Mouse (Mus musculus) limb, embryonic 11.5 days (tissue): Measurements from ENCODE around the gene Tmem145. TPM values are rescaled to one million over a fixed set of nuclear protein-coding genes. Genes with fewer than 3 reads are reported as not detected.
A peak's percentile ranks its signal among the peaks of the same experiment; 100 is the strongest.

Experiments used
- ATAC-seq: fragments of 200-750 bp; cut with Nextera tagmentation; 2 replicates; pipeline ENCODE4 v1.8.0; 2017; ENCODE audit warnings: low read depth; ENCODE audit not compliant: insufficient number of reproducible peaks, low FRiP score, low TSS enrichment
- DNase-seq: peaks from one replicate; pipeline ENCODE4 v3.0.0-alpha.2; 2015; ENCODE audit warnings: low spot score
- H3K27ac ChIP-seq: fragments of 300-500 bp; sonication (generic); replicated peaks from 2 replicates; pipeline ENCODE4 v1.5.1; 2014; ENCODE audit warnings: low read depth, mild to moderate bottlenecking, low read length
- H3K27me3 ChIP-seq: fragments of 300-500 bp; sonication (generic); 2 replicates; pipeline ENCODE4 v1.6.1; 2014; ENCODE audit warnings: mild to moderate bottlenecking, low read length, mixed read lengths; ENCODE audit not compliant: control insufficient read depth, insufficient read depth
- H3K36me3 ChIP-seq: fragments of 300-500 bp; sonication (generic); 2 replicates; pipeline ENCODE4 v1.6.1; 2014; ENCODE audit warnings: mild to moderate bottlenecking, low read length, moderate library complexity, mixed read lengths; ENCODE audit not compliant: control insufficient read depth, insufficient read depth
- H3K4me1 ChIP-seq: fragments of 300-500 bp; sonication (generic); 2 replicates; pipeline ENCODE4 v1.6.1; 2014; ENCODE audit warnings: low read length, mixed read lengths; ENCODE audit not compliant: control insufficient read depth, insufficient read depth
- H3K4me2 ChIP-seq: fragments of 300-500 bp; sonication (generic); 2 replicates; pipeline ENCODE4 v1.6.1; 2014; ENCODE audit warnings: low read depth, mild to moderate bottlenecking, moderate library complexity; ENCODE audit not compliant: severe bottlenecking
- H3K4me3 ChIP-seq: fragments of 300-500 bp; sonication (generic); 2 replicates; pipeline ENCODE4 v1.5.1; 2014; ENCODE audit warnings: low read depth, low read length
- H3K9ac ChIP-seq: fragments of 300-500 bp; sonication (generic); 2 replicates; pipeline ENCODE4 v1.6.1; 2014; ENCODE audit warnings: mild to moderate bottlenecking, low read length
- H3K9me3 ChIP-seq: fragments of 300-500 bp; sonication (generic); 2 replicates; pipeline ENCODE4 v1.6.1; 2016; ENCODE audit warnings: low read length; ENCODE audit not compliant: control insufficient read depth
- WGBS: fragments of 180-500 bp; shearing (Covaris S2); extraction: QIAGEN DNeasy Blood & Tissue Kit; methylation state at CpG from one replicate; pipeline ENCODE4 v1.1.7; 2014; 5-methylcytosine and 5-hydroxymethylcytosine counted together
- polyA plus RNA-seq: library from polyadenylated mRNA; unstranded; fragments of >200 nt; fragmentation: Nextera tagmentation; extraction: Ambion mirVana; gene quantifications from 2 replicates; pipeline ENCODE4 v1.2.1, GENCODE M21; 2014

The Tmem145 gene
- polyA plus RNA-seq, 1 experiment from 2014 or later: 0.33 TPM

DNA sequence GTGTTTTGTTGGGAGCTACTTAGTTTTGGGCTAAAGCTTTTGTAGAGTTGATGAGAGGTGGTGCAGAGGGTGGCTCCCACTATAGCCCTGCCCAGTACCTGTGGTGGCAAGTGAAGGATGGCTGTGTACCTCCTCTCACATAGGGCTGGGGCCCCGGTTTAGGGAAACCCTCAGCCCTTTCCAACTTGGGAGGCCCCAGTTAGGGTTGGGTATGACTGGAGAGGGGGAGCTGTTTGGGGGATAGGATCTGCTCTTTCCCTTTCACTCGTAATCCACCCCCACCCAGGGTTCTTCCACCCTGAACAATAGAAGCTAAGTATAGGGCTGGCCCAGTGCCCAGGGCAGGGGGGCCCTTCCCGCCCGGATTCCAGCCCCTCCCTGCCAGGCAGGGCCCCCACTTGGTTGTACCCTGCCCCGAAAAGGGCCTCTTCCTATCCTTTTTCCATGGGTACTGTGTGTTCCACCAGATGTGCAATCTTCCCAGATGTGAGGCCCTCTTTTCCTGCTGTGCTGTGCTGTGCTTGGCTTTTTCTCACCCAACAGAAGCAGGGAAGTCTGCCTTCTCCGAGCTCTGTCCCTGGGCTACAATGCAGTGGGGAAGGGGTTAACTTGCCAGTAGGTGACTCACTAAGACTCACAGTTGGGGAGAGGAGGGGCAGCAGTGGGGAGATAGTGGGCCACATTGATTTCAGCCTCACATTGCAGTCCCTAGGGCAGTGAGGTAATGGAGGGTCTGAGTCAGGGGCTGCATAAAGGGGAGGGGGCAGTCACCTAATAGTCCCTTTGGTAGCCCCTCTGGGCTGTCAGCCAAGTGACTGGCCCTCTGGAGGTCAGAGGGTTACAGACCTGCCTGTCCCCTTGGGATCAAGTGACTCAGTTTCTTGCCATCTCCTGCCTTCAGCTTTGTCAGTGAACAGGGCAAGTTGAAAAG lies 25.8 kb upstream of the Tmem145 start:
- peak; percentile 17 for ATAC-seq
- peak overlapping the region; percentile 88 for H3K4me2 ChIP-seq

DNA sequence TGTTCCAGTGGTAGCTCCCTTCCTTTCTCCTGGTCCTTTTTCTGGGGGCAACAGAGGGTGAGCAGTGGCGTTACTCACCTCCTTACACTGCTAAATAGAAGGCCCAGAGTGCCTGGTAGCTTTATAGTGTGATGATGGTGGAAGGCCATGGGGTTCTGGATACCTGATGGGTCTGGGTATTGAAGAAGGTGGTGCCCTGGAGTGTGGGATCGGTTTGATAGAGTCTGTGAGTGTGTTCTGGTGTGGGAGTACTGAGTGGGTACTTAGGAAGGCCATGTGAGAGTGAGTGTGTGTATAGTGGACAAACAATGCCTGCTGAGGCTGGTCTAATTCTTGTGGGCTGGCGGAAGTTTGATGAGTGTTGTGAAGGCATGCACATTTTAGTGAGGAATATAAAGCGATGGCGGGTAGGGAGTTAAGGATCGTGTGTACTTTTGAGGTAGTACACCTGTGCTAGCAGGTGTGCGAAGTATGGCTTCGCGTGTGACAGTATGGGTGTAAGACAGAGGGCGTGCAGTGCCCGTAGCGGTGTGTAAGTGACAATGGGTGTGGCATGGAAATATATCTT lies 24.7 kb upstream of the Tmem145 start:
- peak overlapping the region; percentile 2; the same call in 1 of the 2 replicates for H3K9ac ChIP-seq
- peak overlapping the region; percentile 79 for H3K4me3 ChIP-seq
- peaks cover 6% of the 10 kb centered on the region for H3K36me3 ChIP-seq
- peaks cover 43% of the 10 kb centered on the region for H3K4me1 ChIP-seq
- H3K4me2 ChIP-seq: peak overlapping the region; percentile 88
- H3K9me3 ChIP-seq: no peaks in the 10 kb centered on the region
- DNase-seq: no peak
- no peak for ATAC-seq
- H3K27ac ChIP-seq: peak overlapping the region; percentile 97
- 25% methylated on average over 12 of the region's 12 CpGs for WGBS
- no peaks in the 10 kb centered on the region for H3K27me3 ChIP-seq

More for the DNA sequence above, 25.8 kb upstream of the Tmem145 start:
- H3K4me3 ChIP-seq: peak overlapping the region; percentile 56
- H3K27ac ChIP-seq: peak overlapping the region; percentile 97
- H3K9ac ChIP-seq: peak overlapping the region; percentile 79
- no peaks in the 10 kb centered on the region for H3K9me3 ChIP-seq
- H3K4me1 ChIP-seq: peaks cover 50% of the 10 kb centered on the region
- no peaks in the 10 kb centered on the region for H3K36me3 ChIP-seq
- DNase-seq: peak; percentile 66
- H3K27me3 ChIP-seq: no peaks in the 10 kb centered on the region
- 5% methylated on average over 5 of the region's 6 CpGs for WGBS

- WGBS: under 1% methylated on average over 69 of the region's 108 CpGs
- no peaks in the 10 kb centered on the region for H3K27me3 ChIP-seq
Measured at GRCm38 (mm10) chr7:25281734-25282601, 23.9 kb upstream of the Tmem145 start.

GRCm38 (mm10) chr7:25282731-25283211 lies 23.1 kb upstream of the Tmem145 start:
- peak overlapping the region; percentile 81 for H3K9ac ChIP-seq

More at GRCm38 (mm10) chr7:25281734-25282601, 23.9 kb upstream of the Tmem145 start:
- Histone ChIP-seq H3K4me2 (peak overlapping the region; percentile 88), H3K4me1 (peaks cover 43% of the 10 kb centered on the region), H3K27ac (peak overlapping the region; percentile 97), H3K4me3 (peak overlapping the region; percentile 79), H3K9me3 (no peaks in the 10 kb centered on the region), H3K36me3 (peaks cover 9% of the 10 kb centered on the region), H3K9ac (peak overlapping the region; percentile 81)
- DNase-seq: peak; percentile 97
- peak; percentile 74 for ATAC-seq

GRCm38 (mm10) chr7:25283637-25284036 lies 22.3 kb upstream of the Tmem145 start:
- no peaks in the 10 kb centered on the region for H3K27me3 ChIP-seq
- H3K27ac ChIP-seq: no peak overlapping the region
- H3K4me2 ChIP-seq: peak overlapping the region; percentile 88
- WGBS: 21% methylated on average over 5 of the region's 5 CpGs
- no peak for DNase-seq
- H3K9me3 ChIP-seq: no peaks in the 10 kb centered on the region
- H3K36me3 ChIP-seq: peaks cover 25% of the 10 kb centered on the region
- H3K9ac ChIP-seq: peak overlapping the region; percentile 81
- peak overlapping the region; percentile 79 for H3K4me3 ChIP-seq
- peaks cover 36% of the 10 kb centered on the region for H3K4me1 ChIP-seq
- ATAC-seq: no peak

More at GRCm38 (mm10) chr7:25282731-25283211, 23.1 kb upstream of the Tmem145 start:
- ATAC-seq: peak; percentile 4; the same call in 1 of the 2 replicates
- Histone ChIP-seq H3K27me3 (no peaks in the 10 kb centered on the region), H3K27ac (peak overlapping the region; percentile 94), H3K4me2 (peak overlapping the region; percentile 88), H3K4me3 (peak overlapping the region; percentile 79), H3K4me1 (peaks cover 38% of the 10 kb centered on the region), H3K9me3 (no peaks in the 10 kb centered on the region), H3K36me3 (peaks cover 16% of the 10 kb centered on the region)
- DNase-seq: peak; percentile 70
- under 1% methylated on average over 32 of the region's 36 CpGs for WGBS

DNA sequence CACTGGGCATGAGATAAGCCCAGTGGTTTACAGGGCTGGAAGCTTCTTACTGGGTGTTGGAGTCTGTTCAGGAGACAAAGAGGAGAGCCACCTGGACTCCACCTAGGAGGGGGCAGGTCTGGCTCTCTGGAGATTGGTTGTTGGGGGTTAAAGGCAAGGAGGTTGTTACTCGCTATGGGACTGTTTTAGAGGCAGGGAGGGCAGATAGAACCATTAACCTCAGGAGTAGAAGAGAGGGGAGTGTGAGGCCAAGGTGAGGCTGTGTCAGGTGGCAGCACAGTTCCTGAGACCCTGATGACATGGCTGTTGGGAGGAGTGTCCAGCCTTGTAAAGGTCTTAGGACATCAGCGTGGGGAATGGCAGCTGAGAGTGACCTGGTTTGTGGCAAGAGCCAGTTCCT lies 21.7 kb upstream of the Tmem145 start:
- Histone ChIP-seq H3K27me3 (no peaks in the 10 kb centered on the region), H3K9me3 (no peaks in the 10 kb centered on the region), H3K4me3 (peak overlapping the region; percentile 14; the same call in 1 of the 2 replicates), H3K4me1 (peaks cover 36% of the 10 kb centered on the region), H3K4me2 (peak overlapping the region; percentile 88), H3K9ac (peak overlapping the region; percentile 81; the same call in 1 of the 2 replicates), H3K36me3 (peaks cover 30% of the 10 kb centered on the region), H3K27ac (0 out of 2 replicates have a peak overlapping the region, but pooled peaks have one; percentile 21)
- 86% methylated on average over 2 of the region's 2 CpGs for WGBS
- no peak for DNase-seq
- ATAC-seq: no peak

DNA sequence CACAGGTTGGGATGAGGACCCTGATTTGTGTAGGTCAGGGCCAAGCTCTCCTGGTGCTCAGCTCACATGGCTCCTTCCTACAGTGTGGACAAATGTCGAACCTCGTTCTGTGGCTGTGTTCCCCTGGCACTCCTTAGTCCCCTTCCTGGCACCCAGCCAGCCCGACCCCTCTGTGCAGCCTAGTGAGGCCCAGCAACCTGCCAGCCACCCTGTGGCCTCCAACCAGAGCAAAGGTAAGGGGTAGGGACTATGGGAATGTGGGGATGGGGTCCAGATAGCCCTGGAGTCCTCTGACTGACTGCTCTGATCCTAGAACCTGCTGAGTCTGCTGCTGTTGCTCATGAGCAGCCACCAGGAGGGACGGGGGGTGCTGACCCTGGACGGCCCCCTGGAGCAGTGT lies 21.1 kb upstream of the Tmem145 start:
- Histone ChIP-seq H3K27me3 (no peaks in the 10 kb centered on the region), H3K27ac (no peak overlapping the region), H3K4me1 (peaks cover 34% of the 10 kb centered on the region), H3K36me3 (peaks cover 36% of the 10 kb centered on the region), H3K4me3 (no peak overlapping the region), H3K9me3 (no peaks in the 10 kb centered on the region), H3K9ac (no peak overlapping the region), H3K4me2 (no peak overlapping the region)
- ATAC-seq (no peak), DNase-seq (no peak)
- WGBS: 91% methylated on average over 5 of the region's 5 CpGs
